Mouse (Mus musculus) natural killer cell, adult 2 months (primary cell): Measurements from ENCODE around the gene Slc16a3.

Source experiments
- DNase-seq, 2 experiments: peaks; one replicate each; pipeline ENCODE4 v3.0.0; 2022; ENCODE audit warnings: low spot score in 2 of 2

Gene Slc16a3

GRCm38 (mm10) chr11:120948328-120948727 lies at the start of gene Slc16a3:
Gene Slc16a3 (plus strand): TSS chr11:120948480.
- peak in 1 of 2 experiments; percentile 21 for DNase-seq

GRCm38 (mm10) chr11:120900276-120901244 lies 47.7 kb upstream of the Slc16a3 start:
- DNase-seq: no peak

- DNase-seq: no peak
Measured at GRCm38 (mm10) chr11:120901729-120902486, 46.4 kb upstream of the Slc16a3 start.

GRCm38 (mm10) chr11:120902487-120903142 lies 45.7 kb upstream of the Slc16a3 start:
- DNase-seq: no peak

GRCm38 (mm10) chr11:120903159-120903850 lies 45.0 kb upstream of the Slc16a3 start:
- no peak for DNase-seq

GRCm38 (mm10) chr11:120904561-120904960 lies 43.7 kb upstream of the Slc16a3 start:
- DNase-seq: no peak

- DNase-seq: peak; percentile 77 to 81
Measured at GRCm38 (mm10) chr11:120905430-120905873, 42.8 kb upstream of the Slc16a3 start.

GRCm38 (mm10) chr11:120913796-120914195 lies 34.5 kb upstream of the Slc16a3 start:
- DNase-seq: no peak

- DNase-seq: peak; percentile 59 to 61
Measured at GRCm38 (mm10) chr11:120916477-120916876, 31.8 kb upstream of the Slc16a3 start.

GRCm38 (mm10) chr11:120917756-120918155 lies 30.5 kb upstream of the Slc16a3 start:
- DNase-seq: no peak

- no peak for DNase-seq
Measured at GRCm38 (mm10) chr11:120922528-120922927, 25.8 kb upstream of the Slc16a3 start.

- DNase-seq: no peak
Measured at GRCm38 (mm10) chr11:120928468-120928867, 19.8 kb upstream of the Slc16a3 start.

- no peak for DNase-seq
Measured at GRCm38 (mm10) chr11:120931479-120931878, 16.8 kb upstream of the Slc16a3 start.

GRCm38 (mm10) chr11:120932564-120933398 lies 15.5 kb upstream of the Slc16a3 start, which contains the start of gene Ccdc57:
Gene Ccdc57 (minus strand): TSS chr11:120932872.
- DNase-seq: peak; percentile 75 to 82

- no peak for DNase-seq
Measured at GRCm38 (mm10) chr11:120937976-120938375, 10.3 kb upstream of the Slc16a3 start.

- DNase-seq: peak; percentile 38 to 46
Measured at GRCm38 (mm10) chr11:120938795-120939194, 9.5 kb upstream of the Slc16a3 start.

- DNase-seq: no peak
Measured at GRCm38 (mm10) chr11:120939712-120940341, 8.5 kb upstream of the Slc16a3 start.

- DNase-seq: no peak
Measured at GRCm38 (mm10) chr11:120940959-120941358, 7.3 kb upstream of the Slc16a3 start.

GRCm38 (mm10) chr11:120945266-120945665 lies 3.0 kb upstream of the Slc16a3 start:
- DNase-seq: no peak

GRCm38 (mm10) chr11:120945926-120946325 lies 2.4 kb upstream of the Slc16a3 start:
- DNase-seq: no peak
